Mouse (Mus musculus): ENCODE results near the gene Cux2.

DNA sequence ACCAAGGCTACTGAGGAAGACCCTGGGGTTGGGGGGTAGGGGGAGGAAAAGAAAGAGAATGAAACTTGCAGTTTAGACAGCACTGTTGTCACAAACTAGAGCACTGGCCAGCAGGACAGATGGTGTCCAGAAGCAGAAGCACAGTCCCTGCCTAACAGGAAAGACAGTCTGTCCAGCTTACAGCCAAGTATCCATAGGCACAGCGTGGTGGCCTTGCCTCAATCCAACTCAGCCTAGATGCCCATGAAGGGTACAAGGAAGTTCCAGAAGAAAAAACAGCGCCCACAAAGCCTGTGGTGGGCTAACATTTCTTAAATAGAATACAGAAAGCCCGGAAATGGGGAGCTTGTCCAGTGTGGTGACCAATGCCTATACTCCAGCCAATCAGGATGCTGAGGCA is 224.3 kb downstream of the Cux2 start:
- TF ChIP-seq MAX (IDR thresholded peaks at IDR 0.05; ENCODE audit: low read depth): no peak
- peak; percentile 31 for TF ChIP-seq POLR2A (IDR thresholded peaks at IDR 0.05; ENCODE audit: insufficient read length, low read depth)
- no peak for TF ChIP-seq REST (IDR thresholded peaks at IDR 0.05; ENCODE audit: insufficient read depth, insufficient read length)
- TF ChIP-seq TCF12 (IDR thresholded peaks at IDR 0.05; ENCODE audit: insufficient read depth, poor library complexity, severe bottlenecking): no peak
- TF ChIP-seq E2F4 (IDR thresholded peaks at IDR 0.05; ENCODE audit: insufficient read depth): no peak
- TF ChIP-seq POLR2AphosphoS2 (IDR thresholded peaks at IDR 0.05; ENCODE audit: insufficient read length, low read depth): peak; percentile 66
- TF ChIP-seq MYOD1 (IDR thresholded peaks at IDR 0.05; ENCODE audit: control insufficient read depth in 1 of 3, insufficient read length in 2 of 3, low read depth in 2 of 3): no peak
- no peak for TF ChIP-seq MYOG (IDR thresholded peaks at IDR 0.05; ENCODE audit: control insufficient read depth in 1 of 3, insufficient read depth in 1 of 3, insufficient read length in 2 of 3, low read depth in 2 of 3)
- TF ChIP-seq CEBPB (IDR thresholded peaks at IDR 0.05; ENCODE audit: insufficient read depth, poor library complexity, severe bottlenecking): no peak
- no peak for TF ChIP-seq USF1 (IDR thresholded peaks at IDR 0.05; ENCODE audit: low read depth)
- no peak for TF ChIP-seq SRF (IDR thresholded peaks at IDR 0.05; ENCODE audit: control insufficient read depth, insufficient read length, low read depth)

Data from myocyte (in vitro differentiated cells).